Mouse (Mus musculus): ENCODE results near the gene Gm26620.

GRCm38 (mm10) chr1:170927378-170927777 lies 42.5 kb downstream of the Gm26620 start, which contains the start of gene Fcrla:
- TF ChIP-seq CTCF (IDR thresholded peaks at IDR 0.05; ENCODE audit: low read depth) (no peak), EP300 (optimal IDR thresholded peaks at IDR 0.05) (no peak)
